Mouse (Mus musculus) adrenal gland, postnatal 14 days (tissue): ENCODE data around the gene Fto. TPM values are rescaled to one million over a fixed set of nuclear protein-coding genes. Genes with fewer than 3 reads are reported as not detected.

ENCODE experiments used
- DNase-seq: peaks from one replicate; pipeline ENCODE4 v3.0.0; 2021; ENCODE audit warnings: mixed read lengths
- long read RNA-seq, 2 experiments: library from polyadenylated mRNA; stranded (forward); transcript quantifications; one replicate each; pipeline ENCODE4 v2.0.0; 2021
- total RNA-seq: library from RNA; stranded (reverse); gene quantifications from 2 replicates; pipeline ENCODE4 v1.2.3, GENCODE M21; 2021

Fto gene
- 68.1 and 73.2 TPM in 2 replicates for total RNA-seq
- long read RNA-seq, experiment 1, transcript Fto-201 (9 exons, 3,564 nt): major isoform, 8 of 12 reads
- long read RNA-seq, experiment 1, partial matches to known transcripts: 2 of 12 reads
- long read RNA-seq, experiment 1, other reads (novel, unspliced or antisense): 2 of 12 reads
- long read RNA-seq, experiment 2, full-length matches to known transcripts: 8 of 14 reads
- long read RNA-seq, experiment 2, partial matches to known transcripts: 2 of 14 reads
- long read RNA-seq, experiment 2, other reads (novel, unspliced or antisense): 4 of 14 reads

- peak; percentile 97 for DNase-seq
Observed at GRCm38 (mm10) chr8:91312835-91313832, at the start of gene Fto, which contains the start of gene Rpgrip1l. Gene Fto (plus strand): TSS chr8:91313525. Gene Rpgrip1l (minus strand): TSS chr8:91313262.

DNA sequence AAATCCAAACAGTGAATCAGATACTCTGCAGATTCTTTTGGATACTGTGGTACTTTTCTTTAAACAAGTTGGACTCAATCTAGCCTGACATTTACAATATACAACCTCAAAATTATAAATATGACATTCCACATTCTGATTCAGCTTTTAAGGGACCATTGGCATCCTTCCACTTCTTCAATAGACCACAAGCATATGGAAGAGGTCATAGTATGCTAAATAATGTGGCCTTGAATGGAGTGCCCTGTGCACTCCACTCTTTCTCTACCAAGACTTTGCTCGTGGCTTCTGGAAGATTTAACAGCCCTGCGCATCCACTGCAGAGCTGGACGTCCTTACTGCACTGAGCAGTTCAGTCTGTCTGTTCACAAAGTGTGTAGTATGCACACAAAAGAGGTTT, 49.4 kb upstream of the Fto start:
- DNase-seq: no peak

DNA sequence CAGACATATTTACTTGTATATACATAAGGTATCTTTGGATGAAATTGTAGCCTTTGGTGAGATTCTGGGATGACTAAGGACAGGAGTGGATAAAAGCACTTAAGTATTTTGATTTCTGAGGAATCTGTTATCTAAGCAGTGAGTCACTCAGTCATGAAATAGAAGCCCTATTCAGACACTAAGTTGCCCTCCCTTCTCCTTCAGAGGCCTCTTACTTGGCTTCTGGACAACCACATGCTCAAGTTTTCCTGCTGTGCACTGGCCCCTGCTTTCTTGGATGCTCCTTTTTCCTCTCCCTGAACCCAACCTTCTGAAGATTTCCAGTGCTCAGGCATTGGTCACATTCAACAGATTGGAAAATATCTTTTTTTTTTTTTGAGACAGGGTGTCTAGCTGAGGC, 48.8 kb upstream of the Fto start:
- no peak for DNase-seq

DNA sequence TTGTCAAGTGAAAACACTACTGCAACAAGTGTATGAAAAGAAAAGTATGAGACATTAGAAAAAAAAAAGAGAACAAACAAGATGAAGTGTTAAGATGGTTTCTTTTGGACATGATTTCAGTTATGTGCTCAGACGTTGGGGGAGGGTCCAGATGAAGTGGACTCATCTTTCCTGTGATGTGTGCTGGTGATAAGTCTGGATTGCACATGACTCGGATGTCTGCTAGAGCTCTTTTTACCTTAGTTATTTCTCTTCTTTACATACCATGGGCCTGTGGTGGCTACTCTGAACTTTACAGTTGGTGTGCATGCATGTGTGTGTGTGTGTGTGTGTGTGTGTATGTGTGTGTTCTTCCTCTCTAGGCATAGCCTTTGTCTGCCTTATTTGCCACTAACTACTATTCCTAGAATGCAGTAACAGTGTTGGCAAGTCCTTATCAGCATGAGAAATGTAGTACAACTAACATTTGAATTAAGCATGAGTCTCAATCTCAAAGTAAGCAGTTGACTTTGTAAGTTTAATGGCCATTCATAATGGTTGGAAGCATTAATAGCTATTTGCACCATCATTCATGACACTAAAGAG, 43.9 kb upstream of the Fto start:
- no peak for DNase-seq

DNA sequence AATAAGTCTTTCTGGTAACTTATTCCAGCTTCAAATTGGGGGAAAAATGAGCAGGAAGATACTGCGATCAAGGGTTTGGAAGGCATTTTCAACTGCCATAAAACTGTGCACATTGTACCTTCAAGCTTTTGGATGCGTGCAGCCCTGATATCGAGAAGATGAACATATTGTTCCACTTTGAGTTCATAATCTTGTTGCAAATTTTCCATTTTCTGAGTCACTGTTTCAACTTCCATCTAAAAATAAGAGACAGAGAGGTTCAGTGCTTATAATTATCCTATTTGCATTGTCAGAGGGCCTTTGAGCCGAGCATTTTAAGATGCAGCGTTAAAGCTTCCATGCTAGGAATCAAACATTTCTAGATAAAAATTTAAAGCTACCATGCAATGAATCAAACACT, 39.8 kb upstream of the Fto start:
- no peak for DNase-seq

- peak; percentile 4 for DNase-seq
Observed at GRCm38 (mm10) chr8:91276337-91276736, 37.0 kb upstream of the Fto start.

GRCm38 (mm10) chr8:91278060-91278459, 35.3 kb upstream of the Fto start:
- DNase-seq: no peak

DNA sequence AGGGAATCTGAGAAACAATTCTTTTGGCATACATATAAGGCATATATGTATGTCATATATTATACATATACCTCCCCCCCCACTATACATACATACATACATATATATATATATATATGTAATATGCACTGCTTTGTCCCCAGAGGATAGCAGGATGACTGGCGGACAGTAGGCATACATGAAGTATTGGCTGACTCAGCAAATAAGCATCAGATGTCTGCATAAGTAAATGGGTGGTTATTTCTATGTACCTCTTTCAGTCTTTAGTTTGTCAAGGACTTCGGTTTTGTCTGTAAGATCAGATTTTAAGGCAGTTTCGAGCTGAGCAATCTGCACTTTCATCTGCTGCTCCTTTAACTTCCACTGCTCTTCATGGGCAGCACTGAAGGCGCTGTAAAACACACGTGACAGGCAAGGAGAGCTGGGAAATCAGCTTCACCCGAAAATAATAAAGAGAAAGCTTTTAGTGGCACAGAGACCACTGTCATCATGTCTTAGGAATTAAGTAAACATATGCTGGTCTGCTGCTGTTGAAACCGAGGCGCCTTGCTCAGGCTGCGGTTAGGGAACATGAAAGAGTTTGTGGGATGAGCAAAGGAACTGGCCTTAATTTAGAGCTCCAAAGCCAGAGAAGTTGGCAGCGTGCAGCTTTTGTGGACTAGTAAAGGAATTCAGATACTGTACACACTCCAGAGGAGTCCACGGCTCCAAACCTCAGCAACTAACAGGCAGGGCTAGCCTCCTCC, 32.7 kb upstream of the Fto start:
- DNase-seq: no peak

- no peak for DNase-seq
Observed at GRCm38 (mm10) chr8:91281545-91281944, 31.8 kb upstream of the Fto start.

GRCm38 (mm10) chr8:91282655-91283054, 30.7 kb upstream of the Fto start:
- no peak for DNase-seq

- no peak for DNase-seq
Observed at GRCm38 (mm10) chr8:91283815-91284214, 29.5 kb upstream of the Fto start.

- DNase-seq: no peak
Observed at GRCm38 (mm10) chr8:91286237-91286636, 27.1 kb upstream of the Fto start.

- no peak for DNase-seq
Observed at GRCm38 (mm10) chr8:91290576-91290975, 22.7 kb upstream of the Fto start.

DNA sequence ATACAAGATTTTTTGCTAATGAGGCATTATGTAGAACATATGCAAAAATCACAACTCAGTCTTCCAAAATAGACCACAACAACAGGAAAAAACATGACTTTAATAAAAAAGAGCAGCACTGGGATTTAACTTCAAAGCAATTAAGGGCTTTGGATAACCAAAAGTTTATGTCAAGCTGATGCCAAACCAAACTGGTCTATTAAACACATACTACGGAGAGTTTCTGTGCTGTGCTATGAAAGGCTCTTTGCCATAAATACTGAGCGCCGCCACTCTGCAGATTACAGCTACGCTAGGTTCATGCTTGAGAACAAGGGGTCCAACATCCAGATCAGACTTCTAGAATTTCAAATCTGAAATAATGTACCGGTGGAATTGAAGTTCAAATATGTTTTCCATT, 17.5 kb upstream of the Fto start:
- DNase-seq: no peak

DNA sequence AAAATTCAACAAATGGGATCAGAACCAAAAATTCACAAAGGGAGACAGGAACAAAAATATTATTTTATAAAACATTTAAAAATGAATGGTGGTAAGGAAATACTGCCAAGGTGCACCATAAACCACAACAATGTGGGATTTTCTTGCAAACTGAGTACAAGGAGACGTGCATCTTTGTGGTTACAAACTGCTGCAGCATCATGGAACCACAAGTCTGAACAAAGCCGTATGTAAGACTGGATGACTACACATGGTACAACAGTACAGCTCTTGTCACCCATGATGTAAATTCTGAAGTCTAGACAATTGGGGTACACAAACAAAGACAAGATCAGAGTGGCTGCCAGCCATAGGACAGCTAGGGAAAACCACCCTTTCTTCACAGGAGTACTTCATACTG, 14.7 kb upstream of the Fto start:
- DNase-seq: no peak

DNA sequence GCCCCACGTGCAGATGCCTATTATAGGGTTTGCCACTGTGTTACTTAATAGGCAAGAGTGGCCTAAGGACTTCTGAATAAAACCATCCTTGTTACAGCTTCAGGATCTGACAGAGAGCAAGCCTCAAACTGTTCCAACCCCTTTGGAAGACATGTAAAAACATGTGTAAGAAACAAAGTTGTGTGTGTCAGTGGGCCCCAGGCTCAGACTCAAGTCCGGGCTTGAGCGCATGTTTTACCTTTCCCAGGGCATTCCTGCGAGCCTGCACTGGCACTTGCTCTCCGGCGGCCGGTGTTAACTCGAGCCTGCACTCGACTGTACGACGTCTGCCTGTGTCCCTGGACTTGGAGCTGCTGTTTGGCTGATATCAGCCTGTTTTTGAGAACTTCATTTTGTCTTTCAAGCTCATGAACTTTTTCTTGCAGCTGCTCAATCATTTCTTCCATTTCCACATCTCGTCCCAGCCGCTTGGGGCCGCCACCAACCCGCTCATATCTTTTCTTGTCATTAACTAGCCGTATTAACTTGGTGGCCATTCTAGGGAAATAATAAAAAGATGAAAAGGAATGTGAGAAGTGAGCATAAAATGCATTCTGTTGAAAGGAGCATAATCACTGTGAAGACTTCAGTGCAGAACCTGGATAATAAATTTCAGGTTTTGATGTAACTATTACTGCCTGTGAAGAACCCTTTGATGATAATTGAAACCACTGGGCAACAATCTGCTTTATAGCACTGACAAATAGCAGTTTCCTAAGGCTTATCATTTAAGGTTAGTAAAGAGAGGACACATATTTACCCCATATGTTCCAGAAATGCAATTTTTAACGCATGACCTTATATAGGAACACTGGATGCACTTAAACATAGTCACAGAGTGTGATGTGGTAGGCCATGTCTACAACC, 8.6 kb upstream of the Fto start:
- no peak for DNase-seq

GRCm38 (mm10) chr8:91312342-91312741, 983 bp upstream of the Fto start:
- DNase-seq: no peak

DNA sequence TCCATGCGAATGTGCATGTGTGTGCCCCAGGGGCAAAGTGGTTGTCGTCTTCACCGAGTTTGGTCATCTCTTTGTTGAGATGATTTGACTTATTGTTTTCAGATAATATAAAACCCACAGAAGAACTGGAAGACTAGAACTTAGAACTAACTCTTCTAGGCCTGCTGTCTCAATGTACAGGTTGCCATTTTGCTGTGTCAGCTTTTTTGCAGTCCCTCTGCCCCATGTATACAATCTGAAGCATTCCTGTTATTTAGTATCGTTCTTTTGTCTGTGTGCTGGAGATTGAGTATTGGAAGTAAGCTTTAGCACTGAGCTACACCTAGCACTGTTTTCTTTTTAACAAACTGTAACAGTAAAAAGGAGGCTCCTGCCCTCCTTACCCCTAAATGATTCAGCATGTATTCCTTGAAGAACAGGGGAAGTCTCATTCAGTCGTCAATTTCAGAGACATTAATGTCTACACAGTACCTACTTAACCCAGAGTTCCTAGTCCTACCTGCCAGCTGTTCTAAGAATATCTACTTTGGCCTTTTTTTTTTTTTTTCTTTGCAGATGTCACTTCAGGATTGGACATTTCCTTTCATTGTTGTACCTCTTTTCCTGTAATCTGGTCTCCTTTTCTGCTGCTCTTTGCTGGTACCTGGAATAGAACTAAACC, 4.4 kb downstream of the Fto start:
- DNase-seq: no peak

GRCm38 (mm10) chr8:91318938-91319729, 5.8 kb downstream of the Fto start:
- DNase-seq: no peak

GRCm38 (mm10) chr8:91323511-91323910, 10.2 kb downstream of the Fto start:
- DNase-seq: no peak
